Mouse (Mus musculus) heart, adult 2 months (tissue): ENCODE data around the gene Dclk2.

ENCODE experiments used
- CTCF ChIP-seq: fragments of 200-600 bp; IDR thresholded peaks from 2 replicates; pipeline ENCODE4 v1.8.1; 2022; ENCODE audit warnings: antibody characterized with exemption, mild to moderate bottlenecking, moderate library complexity
- POLR2A ChIP-seq: fragments of 200-500 bp; IDR thresholded peaks from 2 replicates; pipeline ENCODE4 v1.6.1; 2011; ENCODE audit warnings: mild to moderate bottlenecking, low read depth, low read length, control low read depth; ENCODE audit not compliant: insufficient read depth

GRCm38 (mm10) chr3:86858699-86859098, 62.0 kb downstream of the Dclk2 start:
- TF ChIP-seq CTCF (no peak), POLR2A (no peak)
